Mouse (Mus musculus): Measurements from ENCODE around the gene Acsf2. TPM values are rescaled to one million over a fixed set of nuclear protein-coding genes. Genes with fewer than 3 reads are reported as not detected.
A peak's percentile ranks its signal among the peaks of the same experiment; 100 is the strongest.

The Acsf2 gene
- polyA plus RNA-seq, 1 experiment from 2014 or later, result 4.0 TPM

DNA sequence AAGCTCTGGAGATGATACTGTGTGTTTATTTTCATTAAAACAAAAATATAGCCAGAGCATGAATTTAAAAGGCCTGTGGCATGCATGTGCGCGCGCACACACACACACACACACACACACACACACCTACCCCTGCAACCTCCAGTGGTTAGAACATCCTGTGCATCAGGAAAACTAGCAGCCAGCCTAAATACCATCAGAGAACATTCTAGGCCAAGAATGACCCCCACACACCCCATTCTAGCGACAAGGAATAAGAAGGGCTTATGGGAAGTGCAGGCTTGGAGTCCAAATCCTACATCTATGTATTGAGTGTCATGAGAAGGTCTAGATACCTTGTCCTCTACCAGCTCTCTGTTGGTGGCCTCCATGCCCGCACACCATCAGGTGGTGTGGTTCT is 38.3 kb downstream of the Acsf2 start:
- 0 out of 2 replicates have a peak, but pooled peaks cover 3% of the 10 kb centered on the region for H3K36me3 ChIP-seq (ENCODE audit: control insufficient read depth, insufficient read depth, low read length)
- no peak overlapping the region for H3K27ac ChIP-seq (replicated peaks in 1 of 2; ENCODE audit: control insufficient read depth in 1 of 2, insufficient read depth in 1 of 2, low read depth in 2 of 2, low read length in 2 of 2)
- H3K9ac ChIP-seq (ENCODE audit: low read length), result no peak overlapping the region
- peaks cover 15% of the 10 kb centered on the region for H3K27me3 ChIP-seq (ENCODE audit: control insufficient read depth, insufficient read depth, low read length)
- no peak overlapping the region for H3K4me2 ChIP-seq (ENCODE audit: low read length)
- 96% methylated on average over 5 of the region's 5 CpGs for WGBS
- H3K9me3 ChIP-seq (ENCODE audit: control insufficient read depth, low read length), result no peaks in the 10 kb centered on the region
- no peak for ATAC-seq (ENCODE audit: insufficient number of reproducible peaks, insufficient read depth, low FRiP score, low read depth)
- H3K4me3 ChIP-seq (ENCODE audit: control insufficient read depth in 1 of 2, insufficient read depth in 1 of 2, low read depth in 1 of 2, low read length in 2 of 2), result no peak overlapping the region
- H3K4me1 ChIP-seq (ENCODE audit: control insufficient read depth in 2 of 2, insufficient read depth in 2 of 2, low read length in 2 of 2), result peaks cover 12 to 14% of the 10 kb centered on the region in 2 experiments

DNA sequence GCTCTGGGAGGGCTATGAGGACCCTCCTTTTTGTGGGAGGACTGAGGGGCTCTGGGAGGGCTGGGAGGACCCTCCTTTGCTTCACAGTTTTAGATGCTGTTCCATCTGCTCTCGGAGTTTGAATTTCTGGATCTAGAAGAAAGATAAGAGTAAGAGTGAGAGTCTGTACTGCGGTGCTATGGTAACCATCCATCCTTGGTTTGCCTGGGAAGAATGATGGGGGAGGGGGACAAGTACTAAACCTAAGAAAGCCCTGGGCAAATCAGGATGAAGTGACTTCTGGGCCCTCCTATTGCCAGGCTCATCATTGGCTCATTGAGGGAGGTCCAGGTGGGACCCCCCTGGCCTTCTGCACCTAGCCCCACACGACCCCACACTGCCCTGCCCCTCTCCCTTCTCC is 43.4 kb downstream of the Acsf2 start:
- Histone ChIP-seq H3K4me2 (ENCODE audit: low read length) (no peak overlapping the region), H3K4me3 (ENCODE audit: control insufficient read depth in 1 of 2, insufficient read depth in 1 of 2, low read depth in 1 of 2, low read length in 2 of 2) (no peak overlapping the region), H3K9me3 (ENCODE audit: control insufficient read depth, low read length) (no peaks in the 10 kb centered on the region), H3K27me3 (ENCODE audit: control insufficient read depth, insufficient read depth, low read length) (no peaks in the 10 kb centered on the region), H3K27ac (replicated peaks in 1 of 2; ENCODE audit: control insufficient read depth in 1 of 2, insufficient read depth in 1 of 2, low read depth in 2 of 2, low read length in 2 of 2) (no peak overlapping the region), H3K36me3 (ENCODE audit: control insufficient read depth, insufficient read depth, low read length) (0 out of 2 replicates have a peak, but pooled peaks cover 3% of the 10 kb centered on the region), H3K4me1 (ENCODE audit: control insufficient read depth in 2 of 2, insufficient read depth in 2 of 2, low read length in 2 of 2) (no peaks in the 10 kb centered on the region), H3K9ac (ENCODE audit: low read length) (no peak overlapping the region)
- ATAC-seq (ENCODE audit: insufficient number of reproducible peaks, insufficient read depth, low FRiP score, low read depth), result no peak
- WGBS, result 80% methylated on average over 3 of the region's 3 CpGs

DNA sequence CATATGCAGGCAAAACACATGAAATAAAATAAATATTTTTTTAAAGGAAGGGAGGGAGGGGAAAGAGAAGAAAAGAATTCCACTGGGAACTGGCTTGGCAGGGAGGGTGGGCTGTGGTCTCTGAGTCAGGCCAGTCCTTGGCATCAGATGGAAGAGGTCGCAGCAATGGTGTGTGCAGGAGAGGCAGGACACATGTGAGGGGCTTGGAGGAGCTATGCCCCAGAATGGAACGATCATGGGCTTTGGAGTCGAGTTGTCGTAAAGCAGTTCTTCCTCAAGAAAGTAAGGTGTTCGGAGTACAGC is 51.3 kb downstream of the Acsf2 start:
- Histone ChIP-seq H3K4me3 (ENCODE audit: control insufficient read depth in 1 of 2, insufficient read depth in 1 of 2, low read depth in 1 of 2, low read length in 2 of 2) (no peak overlapping the region), H3K9me3 (ENCODE audit: control insufficient read depth, low read length) (no peaks in the 10 kb centered on the region), H3K4me1 (ENCODE audit: control insufficient read depth in 2 of 2, insufficient read depth in 2 of 2, low read length in 2 of 2) (peaks cover 7 to 8% of the 10 kb centered on the region in 2 experiments; a peak in 3 of 4 replicates), H3K36me3 (ENCODE audit: control insufficient read depth, insufficient read depth, low read length) (no peaks in the 10 kb centered on the region), H3K9ac (ENCODE audit: low read length) (no peak overlapping the region), H3K27me3 (ENCODE audit: control insufficient read depth, insufficient read depth, low read length) (no peaks in the 10 kb centered on the region), H3K4me2 (ENCODE audit: low read length) (no peak overlapping the region), H3K27ac (replicated peaks in 1 of 2; ENCODE audit: control insufficient read depth in 1 of 2, insufficient read depth in 1 of 2, low read depth in 2 of 2, low read length in 2 of 2) (no peak overlapping the region)
- WGBS, result 84% methylated on average over 5 of the region's 5 CpGs
- ATAC-seq (ENCODE audit: insufficient number of reproducible peaks, insufficient read depth, low FRiP score, low read depth), result no peak

DNA sequence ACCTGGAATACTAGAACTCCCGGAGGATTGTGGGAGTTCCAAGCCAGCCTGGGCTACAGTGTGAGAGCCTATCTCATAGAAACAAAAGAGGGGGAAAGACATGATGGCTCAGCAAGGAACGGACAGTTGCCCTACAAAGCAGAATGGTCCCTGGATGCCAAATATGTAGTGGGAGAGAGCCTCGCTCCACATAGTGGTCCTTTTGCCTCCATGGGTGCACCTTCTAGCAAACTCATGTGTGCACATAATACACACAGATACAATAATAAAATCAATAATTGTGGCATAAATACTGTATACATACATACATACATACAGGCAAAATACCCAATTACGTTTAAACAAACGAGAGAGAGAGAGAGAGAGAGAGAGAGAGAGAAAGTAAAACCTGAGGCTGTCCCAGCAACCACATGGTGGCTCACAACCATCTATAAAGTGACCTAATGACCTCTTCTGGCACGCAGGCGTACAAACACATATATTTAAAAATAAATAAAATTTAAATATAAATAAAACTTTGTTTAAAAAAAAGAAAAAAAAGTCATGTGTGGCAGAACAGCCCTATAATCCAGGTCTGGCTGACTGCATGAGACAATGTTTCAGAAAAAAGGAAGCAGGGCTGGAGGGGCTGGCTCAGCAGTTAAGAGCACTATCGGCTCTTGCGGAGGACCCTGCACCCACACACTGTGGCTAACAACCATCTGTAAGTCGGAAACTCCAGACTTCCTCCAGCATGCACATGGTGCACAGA is 51.8 kb downstream of the Acsf2 start:
- H3K36me3 ChIP-seq (ENCODE audit: control insufficient read depth, insufficient read depth, low read length), result no peaks in the 10 kb centered on the region
- peak overlapping the region; percentile 73; the same call in 1 of the 2 replicates for H3K9ac ChIP-seq (ENCODE audit: low read length)
- WGBS, result 68% methylated on average over 10 of the region's 10 CpGs
- peak overlapping the region; percentile 50 to 87 for H3K27ac ChIP-seq (replicated peaks in 1 of 2; ENCODE audit: control insufficient read depth in 1 of 2, insufficient read depth in 1 of 2, low read depth in 2 of 2, low read length in 2 of 2)
- peaks cover 8% of the 10 kb centered on the region in 2 experiments; a peak in 3 of 4 replicates for H3K4me1 ChIP-seq (ENCODE audit: control insufficient read depth in 2 of 2, insufficient read depth in 2 of 2, low read length in 2 of 2)
- H3K27me3 ChIP-seq (ENCODE audit: control insufficient read depth, insufficient read depth, low read length), result no peaks in the 10 kb centered on the region
- H3K9me3 ChIP-seq (ENCODE audit: control insufficient read depth, low read length), result no peaks in the 10 kb centered on the region
- no peak for ATAC-seq (ENCODE audit: insufficient number of reproducible peaks, insufficient read depth, low FRiP score, low read depth)
- no peak overlapping the region for H3K4me3 ChIP-seq (ENCODE audit: control insufficient read depth in 1 of 2, insufficient read depth in 1 of 2, low read depth in 1 of 2, low read length in 2 of 2)
- H3K4me2 ChIP-seq (ENCODE audit: low read length), result peak overlapping the region; percentile 88; the same call in 1 of the 2 replicates

DNA sequence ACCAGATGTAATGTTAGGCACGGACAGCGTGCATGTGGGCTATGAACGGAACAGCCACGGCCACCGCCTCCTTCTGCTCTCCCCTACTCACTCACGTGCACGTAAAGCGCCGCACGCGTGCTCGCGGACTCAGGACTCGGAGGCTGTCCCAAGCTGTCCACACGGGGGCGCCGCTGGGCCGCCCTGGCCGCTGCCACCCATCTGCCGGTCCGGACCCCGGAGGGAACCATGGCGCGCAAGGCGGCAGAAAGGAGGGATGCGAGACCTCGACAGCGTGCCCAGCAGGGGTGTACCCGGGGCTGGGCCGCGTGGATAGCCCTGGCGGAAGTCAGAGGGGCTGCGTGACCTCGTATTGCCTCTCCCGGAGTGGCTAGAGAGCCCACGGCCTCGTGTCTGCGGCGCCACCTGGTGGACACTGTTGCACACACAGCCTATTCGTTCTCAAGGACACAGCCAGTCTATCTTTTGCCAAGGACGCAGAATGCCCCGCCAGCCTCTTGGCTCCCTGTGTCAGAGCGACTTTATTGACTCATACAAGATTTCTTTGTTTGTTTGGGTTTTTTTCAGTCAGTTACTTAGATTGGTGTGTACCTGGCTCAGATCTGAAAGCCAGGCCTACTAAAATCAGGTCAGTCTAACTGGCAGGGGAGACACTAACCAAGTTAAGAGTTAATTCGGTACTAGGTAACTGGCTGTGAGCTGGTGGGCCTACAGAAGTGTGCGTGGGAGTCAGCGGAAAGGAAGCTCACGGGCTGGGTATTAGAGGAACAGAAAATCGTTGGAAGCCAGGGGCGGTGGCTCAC is 52.6 kb downstream of the Acsf2 start, which contains the start of gene Rsad1:
Gene Rsad1, minus strand, starts transcription at position 368 of the 803 bp plus-strand sequence.
- Histone ChIP-seq H3K27ac (replicated peaks in 1 of 2; ENCODE audit: control insufficient read depth in 1 of 2, insufficient read depth in 1 of 2, low read depth in 2 of 2, low read length in 2 of 2) (peak within 1 kb of the TSS; percentile 87 to 88), H3K4me1 (ENCODE audit: control insufficient read depth in 2 of 2, insufficient read depth in 2 of 2, low read length in 2 of 2) (peaks cover 10 to 12% of the 10 kb centered on the region in 2 experiments; a peak in 3 of 4 replicates), H3K9ac (ENCODE audit: low read length) (peak within 1 kb of the TSS; percentile 73), H3K36me3 (ENCODE audit: control insufficient read depth, insufficient read depth, low read length) (no peaks in the 10 kb centered on the region), H3K9me3 (ENCODE audit: control insufficient read depth, low read length) (no peaks in the 10 kb centered on the region), H3K27me3 (ENCODE audit: control insufficient read depth, insufficient read depth, low read length) (no peaks in the 10 kb centered on the region), H3K4me3 (ENCODE audit: control insufficient read depth in 1 of 2, insufficient read depth in 1 of 2, low read depth in 1 of 2, low read length in 2 of 2) (peak within 1 kb of the TSS; percentile 61 to 62), H3K4me2 (ENCODE audit: low read length) (peak within 1 kb of the TSS; percentile 88)
- 3% methylated on average over 49 of the region's 49 CpGs for WGBS
- ATAC-seq (ENCODE audit: insufficient number of reproducible peaks, insufficient read depth, low FRiP score, low read depth), result peak; percentile 85

DNA sequence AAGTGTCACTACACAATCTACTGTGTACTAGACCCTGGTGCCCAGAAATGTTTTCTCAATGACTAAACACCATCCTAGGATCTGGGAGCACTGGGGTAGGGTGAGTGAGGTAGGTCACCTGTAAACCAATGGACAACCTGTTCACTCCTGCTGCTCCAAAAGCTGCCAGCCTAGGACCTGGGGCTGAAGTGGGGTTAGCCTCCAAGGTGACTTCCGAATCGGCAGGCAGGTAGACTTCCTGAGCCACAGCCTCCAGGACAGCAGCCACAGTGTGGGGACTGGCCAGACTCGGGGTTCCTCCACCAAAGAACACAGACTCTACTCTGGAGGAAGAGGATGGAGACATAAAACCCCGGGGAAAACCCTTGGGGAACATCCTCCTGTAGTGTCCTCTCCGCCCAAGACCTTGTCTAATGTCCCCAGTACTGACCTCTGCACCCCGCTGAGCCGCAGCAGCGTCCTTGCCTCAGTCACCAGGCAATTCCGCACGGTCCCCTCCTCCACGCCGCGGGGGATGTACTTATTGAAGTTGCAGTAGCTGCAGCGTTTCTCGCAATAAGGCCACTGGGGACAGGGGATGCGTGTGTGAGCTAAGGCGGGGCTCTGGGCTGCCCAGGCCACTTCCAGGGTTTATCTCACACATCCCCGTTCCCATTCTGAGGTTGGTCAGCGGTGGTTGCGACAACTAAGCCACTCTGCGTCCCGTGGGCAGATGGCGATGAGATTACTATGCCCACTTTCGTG is 53.5 kb downstream of the Acsf2 start:
- Histone ChIP-seq H3K27me3 (ENCODE audit: control insufficient read depth, insufficient read depth, low read length) (no peaks in the 10 kb centered on the region), H3K36me3 (ENCODE audit: control insufficient read depth, insufficient read depth, low read length) (peaks cover 4% of the 10 kb centered on the region; the same call in 1 of the 2 replicates), H3K27ac (replicated peaks in 1 of 2; ENCODE audit: control insufficient read depth in 1 of 2, insufficient read depth in 1 of 2, low read depth in 2 of 2, low read length in 2 of 2) (peak overlapping the region; percentile 87 to 88), H3K9me3 (ENCODE audit: control insufficient read depth, low read length) (no peaks in the 10 kb centered on the region), H3K4me3 (ENCODE audit: control insufficient read depth in 1 of 2, insufficient read depth in 1 of 2, low read depth in 1 of 2, low read length in 2 of 2) (peak overlapping the region; percentile 61 to 62), H3K9ac (ENCODE audit: low read length) (peak overlapping the region; percentile 73), H3K4me1 (ENCODE audit: control insufficient read depth in 2 of 2, insufficient read depth in 2 of 2, low read length in 2 of 2) (peaks cover 10 to 15% of the 10 kb centered on the region in 2 experiments; a peak in 3 of 4 replicates), H3K4me2 (ENCODE audit: low read length) (peak overlapping the region; percentile 88)
- ATAC-seq (ENCODE audit: insufficient number of reproducible peaks, insufficient read depth, low FRiP score, low read depth), result no peak
- WGBS, result 11% methylated on average over 24 of the region's 24 CpGs

DNA sequence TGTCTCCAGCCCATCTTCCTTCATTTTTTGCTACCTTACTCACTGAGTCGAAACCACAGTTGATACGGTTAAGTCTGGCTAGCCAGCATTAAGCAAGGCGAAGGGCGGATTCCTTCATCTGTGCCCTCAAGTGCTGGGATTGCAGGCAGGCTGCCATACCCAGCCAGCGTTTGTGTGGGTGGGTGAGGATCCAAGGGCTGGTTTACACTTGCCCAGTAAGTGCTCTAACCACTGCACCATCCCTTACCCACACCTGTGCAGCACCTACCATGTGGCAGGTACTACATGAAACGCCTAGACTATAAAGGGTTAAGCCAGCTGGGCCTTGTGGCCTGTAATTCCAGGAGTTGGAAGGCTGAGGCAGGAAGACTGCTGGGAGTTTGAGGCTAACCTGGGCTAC is 54.4 kb downstream of the Acsf2 start:
- 94% methylated on average over 6 of the region's 6 CpGs for WGBS

More for the DNA sequence above, 54.4 kb downstream of the Acsf2 start:
- H3K27ac ChIP-seq (replicated peaks in 1 of 2; ENCODE audit: control insufficient read depth in 1 of 2, insufficient read depth in 1 of 2, low read depth in 2 of 2, low read length in 2 of 2), result no peak overlapping the region
- H3K4me1 ChIP-seq (ENCODE audit: control insufficient read depth in 2 of 2, insufficient read depth in 2 of 2, low read length in 2 of 2), result peaks cover 10 to 15% of the 10 kb centered on the region in 2 experiments; a peak in 3 of 4 replicates
- no peak for ATAC-seq (ENCODE audit: insufficient number of reproducible peaks, insufficient read depth, low FRiP score, low read depth)
- H3K36me3 ChIP-seq (ENCODE audit: control insufficient read depth, insufficient read depth, low read length), result peaks cover 13% of the 10 kb centered on the region; the same call in 1 of the 2 replicates
- no peak overlapping the region for H3K4me2 ChIP-seq (ENCODE audit: low read length)
- H3K9me3 ChIP-seq (ENCODE audit: control insufficient read depth, low read length), result no peaks in the 10 kb centered on the region
- no peak overlapping the region for H3K4me3 ChIP-seq (ENCODE audit: control insufficient read depth in 1 of 2, insufficient read depth in 1 of 2, low read depth in 1 of 2, low read length in 2 of 2)
- H3K9ac ChIP-seq (ENCODE audit: low read length), result no peak overlapping the region
- H3K27me3 ChIP-seq (ENCODE audit: control insufficient read depth, insufficient read depth, low read length), result no peaks in the 10 kb centered on the region
